Mouse (Mus musculus) c-Kit-positive CD71-negative TER-119-negative erythroid progenitor cells, embryonic 14.5 days (primary cell): ENCODE results near the gene Atrnl1.
"Not testable (repeated sequence)": the region's sequence is repeated elsewhere in the genome, so short reads cannot be mapped to it uniquely, and the experiment has no call there.

Experiments used
- DNase-seq: peaks from one replicate; pipeline ENCODE4 v3.0.0-alpha.2; 2013; ENCODE audit warnings: low read depth

Gene Atrnl1

DNA sequence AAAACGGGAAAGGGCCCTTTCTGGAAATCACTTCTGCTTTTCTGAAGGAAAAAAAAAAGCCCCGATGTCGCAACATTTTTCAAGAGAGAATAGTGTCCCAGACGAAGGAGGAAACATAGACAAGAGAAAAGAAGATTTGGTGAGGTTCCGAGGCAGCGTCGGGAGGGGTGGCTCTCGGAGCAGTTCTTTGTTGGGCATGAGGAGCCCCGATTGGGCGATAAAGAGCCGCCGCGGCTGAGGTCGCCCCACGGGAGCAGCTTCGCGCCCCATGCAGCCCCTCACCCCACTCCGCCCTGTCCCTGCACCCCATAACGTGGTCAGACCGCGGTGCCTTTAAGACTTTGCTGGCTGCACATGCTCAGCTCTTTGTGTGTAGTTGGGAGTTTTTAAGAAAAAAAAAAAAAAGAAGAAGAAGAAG lies 767 bp upstream of the Atrnl1 start:
- no peak for DNase-seq

DNA sequence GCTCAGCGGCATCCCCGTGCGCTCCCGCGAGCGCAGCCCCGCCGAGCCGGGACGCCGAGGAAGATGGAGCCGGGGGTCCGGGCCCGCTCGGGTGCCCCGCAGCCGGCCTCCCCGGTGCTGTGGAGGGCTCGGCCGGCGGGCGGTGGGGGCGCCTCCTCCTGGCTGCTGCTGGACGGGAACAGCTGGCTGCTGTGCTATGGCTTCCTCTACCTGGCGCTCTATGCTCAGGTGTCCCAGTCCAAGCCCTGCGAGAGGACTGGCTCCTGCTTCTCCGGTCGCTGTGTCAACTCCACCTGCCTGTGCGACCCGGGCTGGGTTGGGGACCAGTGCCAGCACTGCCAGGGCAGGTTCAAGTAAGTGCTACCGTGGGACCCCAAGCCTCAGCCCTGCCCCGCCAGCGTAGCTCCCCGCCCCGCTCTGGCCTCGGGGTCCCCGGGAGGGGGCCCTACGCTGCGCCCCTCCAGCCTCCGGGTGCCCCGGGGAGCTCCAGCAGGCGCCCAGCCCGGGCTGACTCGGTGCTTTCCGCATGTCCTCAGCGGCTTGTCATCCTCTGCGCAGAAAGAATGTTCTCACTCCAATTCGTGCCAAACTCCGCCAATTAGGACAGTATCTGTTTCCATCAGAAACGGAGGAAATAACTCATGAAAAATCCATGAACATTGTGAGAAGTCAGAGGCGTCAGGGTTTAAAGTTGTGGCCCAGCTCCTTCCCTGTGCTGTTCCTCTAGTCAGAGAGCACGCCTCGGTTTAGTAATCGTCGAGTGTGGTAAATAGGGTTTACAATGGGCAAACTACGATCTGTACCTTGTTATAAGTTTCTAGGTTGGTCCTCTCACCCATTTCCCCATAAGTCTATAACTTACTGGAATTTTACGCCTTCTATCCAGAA lies 701 bp downstream of the Atrnl1 start:
- no peak for DNase-seq

DNA sequence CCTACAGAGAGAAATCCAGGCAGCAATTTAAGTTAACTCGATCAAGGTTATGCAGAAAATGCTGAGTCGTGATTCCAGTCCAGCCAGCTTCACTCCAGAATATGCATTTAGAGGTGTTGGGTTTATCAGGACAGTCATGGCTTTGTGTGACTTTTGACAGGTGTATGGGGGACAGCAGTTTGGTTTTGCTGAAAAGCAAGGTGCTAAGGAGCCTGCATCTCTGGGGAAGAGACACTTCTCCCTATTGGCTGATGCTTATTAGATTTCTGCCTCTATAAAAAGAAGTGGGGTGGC lies 1.3 kb downstream of the Atrnl1 start:
- DNase-seq, result no peak

DNA sequence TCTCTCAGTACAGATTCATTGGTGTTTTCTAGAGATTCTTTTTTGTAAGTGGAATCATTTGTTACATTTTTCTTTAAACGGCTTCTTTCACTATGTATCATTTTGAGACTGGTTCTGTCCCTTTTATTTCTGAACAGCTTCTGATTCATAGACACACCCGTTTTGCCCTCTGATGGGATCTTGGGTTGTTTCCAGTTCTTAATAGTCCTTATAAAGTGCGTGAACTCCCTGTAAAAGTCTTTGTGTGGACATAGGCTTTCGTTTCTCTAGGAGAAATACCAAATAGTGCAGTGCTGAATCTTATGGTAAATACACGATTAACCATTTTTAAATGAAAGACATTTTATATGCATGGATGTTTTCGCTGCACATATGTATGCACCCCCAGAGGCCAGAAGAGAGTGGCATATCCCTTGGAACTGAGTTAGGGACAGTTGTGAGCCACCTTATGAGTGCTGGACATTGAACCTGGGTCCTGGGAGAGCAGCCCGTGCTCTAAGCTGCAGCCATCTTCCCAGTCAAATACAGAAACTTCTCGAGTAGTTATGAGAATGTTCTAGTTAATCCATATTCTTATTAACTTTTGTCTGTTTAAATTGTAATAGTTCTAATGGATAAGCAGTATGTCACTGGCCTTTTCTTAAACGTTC lies 5.3 kb downstream of the Atrnl1 start:
- DNase-seq, result no peak

DNA sequence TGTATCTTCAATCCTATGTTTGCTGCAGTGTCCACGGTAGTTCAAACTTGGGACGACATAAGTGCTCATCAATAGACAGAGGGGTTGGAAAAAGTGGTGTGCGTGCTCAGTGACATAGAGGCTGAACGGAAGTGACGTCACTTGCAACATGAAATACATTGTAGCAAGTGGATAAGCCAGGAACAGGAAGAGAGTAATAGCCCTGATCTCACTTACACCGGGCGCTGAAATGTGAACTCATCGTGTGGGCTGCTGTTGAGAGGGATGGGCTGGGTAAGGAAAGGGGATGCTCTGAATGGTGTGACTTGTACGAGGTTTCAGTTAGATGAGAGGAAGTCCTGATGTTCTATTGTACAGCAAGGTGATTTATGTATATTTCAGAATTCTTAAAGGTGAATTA lies 8.3 kb downstream of the Atrnl1 start:
- no peak for DNase-seq

DNA sequence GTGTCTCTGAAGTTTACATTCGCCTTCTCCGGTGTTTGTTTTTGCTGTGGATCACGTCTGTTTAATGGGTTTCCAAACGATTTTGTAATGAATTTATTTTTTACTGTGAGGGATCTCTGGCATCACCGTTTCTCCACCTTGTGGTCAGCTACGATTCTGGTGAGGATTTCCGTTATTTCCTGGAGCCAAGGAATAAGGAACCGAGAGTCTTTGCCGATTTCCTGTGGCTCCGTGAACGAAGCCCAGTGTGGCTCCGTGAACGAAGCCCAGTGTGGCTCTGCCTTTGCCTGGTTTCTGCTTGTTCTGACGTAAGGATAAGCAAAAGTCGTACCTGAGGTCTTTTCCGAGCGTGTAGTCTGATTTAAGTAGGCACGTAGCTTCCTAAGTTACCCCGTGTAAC lies 11.0 kb downstream of the Atrnl1 start:
- no peak for DNase-seq

DNA sequence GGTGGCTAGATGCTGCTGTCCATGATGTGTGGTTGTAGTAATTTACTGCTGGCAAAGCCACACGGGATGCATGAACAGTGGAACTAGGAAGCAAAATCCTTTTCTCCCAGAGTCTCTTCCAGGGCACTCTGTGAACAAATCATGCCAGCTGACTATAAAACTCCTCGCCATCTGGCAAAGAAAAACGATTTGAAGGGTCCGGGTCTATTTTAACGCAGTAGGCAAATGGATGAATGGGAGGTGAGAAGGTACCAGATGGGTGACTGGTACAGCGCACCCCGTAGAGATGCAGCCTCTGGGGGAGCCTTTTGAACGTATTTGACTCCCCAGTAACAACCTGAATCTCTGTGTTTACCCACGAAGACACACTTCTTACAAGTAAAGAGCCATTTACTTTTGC lies 14.9 kb downstream of the Atrnl1 start:
- no peak for DNase-seq

DNA sequence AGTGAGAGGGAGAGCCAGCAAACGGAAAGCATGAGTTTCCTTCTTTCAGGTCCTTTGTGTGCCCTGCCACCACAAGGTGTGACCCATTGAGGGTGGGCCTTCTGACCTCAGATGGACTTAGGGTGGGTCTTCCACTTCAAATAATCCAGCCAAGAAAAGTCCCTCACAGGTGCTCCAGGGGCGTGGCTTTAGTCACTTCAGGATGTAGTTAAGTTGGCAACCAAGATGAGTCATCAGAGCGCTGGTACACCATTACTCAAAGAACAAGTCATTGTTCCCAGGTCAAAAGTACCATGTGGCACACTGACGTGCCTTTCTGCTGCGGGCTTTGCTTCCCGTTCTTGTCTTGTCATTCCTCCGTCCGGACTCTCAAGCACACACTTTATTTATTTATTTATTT lies 16.4 kb downstream of the Atrnl1 start:
- DNase-seq, result no peak

DNA sequence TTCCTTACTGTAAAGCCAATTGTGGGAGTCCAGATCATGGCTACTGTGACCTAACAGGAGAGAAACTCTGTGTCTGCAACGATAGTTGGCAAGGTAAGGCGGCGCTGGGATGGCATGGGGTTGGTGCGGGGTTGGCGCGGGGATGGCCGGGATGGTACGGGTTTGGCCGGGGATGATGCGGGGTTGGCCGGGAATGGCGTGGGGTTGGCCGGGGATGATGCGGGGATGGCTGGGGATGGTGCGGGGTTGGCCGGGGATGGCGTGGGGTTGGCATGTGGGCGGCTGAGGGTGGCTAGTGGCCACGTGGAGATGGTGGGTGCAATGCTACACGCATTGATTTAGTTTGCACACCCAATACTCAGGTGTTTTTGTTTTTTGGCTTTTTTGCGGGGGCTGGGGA lies 31.7 kb downstream of the Atrnl1 start:
- no peak for DNase-seq

DNA sequence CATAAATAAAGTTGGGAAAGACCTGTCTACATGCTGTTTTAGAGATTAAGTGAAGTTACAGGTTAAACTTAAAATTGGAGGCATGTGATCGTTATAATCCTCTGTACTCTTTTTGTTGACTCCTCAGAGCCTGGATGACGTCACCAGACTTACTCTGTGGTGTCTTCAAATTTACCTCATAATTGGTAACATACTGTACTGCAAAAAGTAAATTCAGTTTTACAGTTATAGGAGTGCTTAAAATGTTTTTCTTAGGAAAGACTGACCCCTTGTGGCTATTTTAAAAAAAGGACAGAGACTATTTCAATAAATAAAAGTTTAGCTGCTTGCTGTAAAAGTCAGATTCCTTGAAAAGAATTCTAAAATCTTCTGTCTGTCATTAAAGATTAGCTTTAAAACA lies 32.1 kb downstream of the Atrnl1 start:
- peak; percentile 52 for DNase-seq

DNA sequence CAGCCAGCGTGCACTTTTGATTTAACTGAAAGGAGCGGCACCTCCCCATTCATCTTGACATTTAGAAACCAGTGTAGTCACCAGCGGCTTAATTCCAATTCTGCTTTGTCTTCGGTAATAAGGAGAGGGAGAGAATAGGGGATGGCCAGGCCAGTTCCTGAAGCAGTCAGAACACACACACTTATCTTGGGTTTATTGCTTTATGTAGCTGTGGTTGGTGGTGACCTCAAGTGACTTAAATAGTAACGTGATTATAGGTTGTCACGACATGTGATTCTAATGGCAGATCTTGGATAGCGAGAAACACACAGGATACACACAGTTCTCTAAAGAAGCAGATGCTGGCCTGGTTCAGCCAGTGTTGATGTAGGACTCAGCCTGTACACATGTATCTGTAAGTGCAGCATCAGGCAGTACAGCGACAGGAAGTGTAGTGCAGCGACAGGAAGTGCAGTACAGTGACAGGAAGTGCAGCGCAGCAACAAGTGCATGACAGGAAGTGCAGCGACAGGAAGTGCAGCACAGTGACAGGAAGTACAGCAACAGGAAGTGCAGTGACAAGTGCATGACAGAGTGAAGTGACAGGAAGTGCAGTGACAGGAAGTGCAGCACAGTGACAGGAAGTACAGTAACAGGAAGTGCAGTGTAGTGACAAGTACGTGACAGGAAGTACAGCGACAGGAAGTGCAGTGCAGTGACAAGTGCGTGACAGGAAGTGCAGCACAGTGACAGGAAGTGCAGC lies 37.5 kb downstream of the Atrnl1 start:
- DNase-seq, result no peak

DNA sequence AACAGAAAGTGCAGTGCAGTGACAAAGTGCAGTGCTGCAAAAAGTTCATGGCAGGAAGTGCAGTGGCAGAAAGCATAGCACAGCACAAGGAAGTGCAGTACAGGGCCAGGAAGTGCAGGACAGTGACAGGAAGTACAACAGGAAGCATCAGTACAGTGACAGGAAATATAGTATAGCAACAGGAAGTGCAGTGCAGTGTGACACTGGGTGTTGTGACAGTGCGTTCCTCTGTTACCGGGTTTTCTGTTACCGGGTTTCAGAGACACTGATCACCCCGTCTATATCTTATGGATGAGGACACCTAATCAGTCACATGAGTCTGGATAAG lies 38.1 kb downstream of the Atrnl1 start:
- DNase-seq, result no peak

DNA sequence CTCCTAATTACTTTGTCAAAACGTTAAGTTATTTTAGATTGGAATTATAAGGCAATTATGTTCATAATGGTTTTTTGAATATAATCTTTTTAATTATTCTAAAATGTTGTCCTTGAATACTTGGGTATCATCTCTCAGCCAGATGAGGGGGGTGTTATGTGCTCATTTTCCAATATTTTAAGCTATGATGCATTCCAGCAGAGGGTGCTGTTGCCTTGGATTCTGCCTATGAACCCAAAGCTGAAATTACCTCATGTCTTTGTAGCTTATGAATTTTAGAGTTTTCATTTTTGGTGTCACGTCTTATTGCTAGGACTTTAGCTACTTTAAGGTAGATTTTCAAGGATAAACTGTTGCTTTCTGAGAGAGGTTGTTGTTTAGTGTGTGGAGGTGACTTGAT lies 44.2 kb downstream of the Atrnl1 start:
- peak; percentile 40 for DNase-seq

DNA sequence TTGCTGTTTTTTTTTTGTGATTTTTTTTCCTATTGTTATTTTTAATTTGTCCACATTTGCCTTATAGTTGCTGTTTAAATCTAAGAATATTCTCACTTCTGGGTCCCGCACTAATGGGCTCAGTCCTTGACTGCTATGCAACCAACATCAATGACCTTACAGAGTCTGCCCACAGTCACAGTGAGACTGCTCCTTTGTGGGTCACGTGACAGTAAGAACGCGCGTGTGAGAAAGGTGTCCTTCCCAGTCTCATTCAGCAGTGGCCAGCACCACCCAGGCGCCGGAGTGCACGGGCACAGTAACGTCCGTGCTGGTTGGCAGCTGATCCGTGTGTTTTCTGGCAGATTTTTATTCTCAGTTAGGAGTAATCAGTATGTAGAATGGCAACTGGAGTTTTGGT lies 44.7 kb downstream of the Atrnl1 start:
- no peak for DNase-seq

DNA sequence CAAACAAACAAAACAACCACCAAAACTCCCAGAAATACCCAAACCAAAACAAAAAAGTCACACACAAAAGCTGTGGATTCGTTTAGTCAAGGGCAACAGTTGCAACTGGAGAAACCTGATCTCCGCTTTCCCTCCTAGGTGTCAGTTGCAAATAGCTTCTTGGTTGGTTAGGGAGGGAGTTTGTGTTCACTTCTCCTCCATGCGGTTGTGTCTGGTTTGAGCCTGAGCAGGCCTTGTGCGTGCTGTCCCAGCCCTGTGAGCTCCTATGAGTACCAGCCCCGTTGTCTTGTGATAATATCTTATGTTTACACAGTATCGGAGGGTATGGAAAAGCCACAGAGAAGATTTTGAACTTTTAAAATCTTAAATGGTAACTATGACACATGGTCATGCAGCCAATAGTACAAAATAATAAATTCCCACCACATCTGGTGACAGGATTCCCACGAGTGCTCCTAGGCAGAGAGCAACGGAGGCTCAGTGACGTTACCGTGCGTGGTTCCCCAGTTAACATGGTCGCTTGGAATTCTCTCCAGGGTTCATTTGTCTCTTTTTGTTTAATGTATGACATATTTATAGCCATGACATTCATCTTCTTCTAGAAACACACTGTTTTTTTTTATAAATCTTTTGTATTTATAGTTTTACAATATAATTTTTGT lies 46.7 kb downstream of the Atrnl1 start:
- DNase-seq, result no peak

DNA sequence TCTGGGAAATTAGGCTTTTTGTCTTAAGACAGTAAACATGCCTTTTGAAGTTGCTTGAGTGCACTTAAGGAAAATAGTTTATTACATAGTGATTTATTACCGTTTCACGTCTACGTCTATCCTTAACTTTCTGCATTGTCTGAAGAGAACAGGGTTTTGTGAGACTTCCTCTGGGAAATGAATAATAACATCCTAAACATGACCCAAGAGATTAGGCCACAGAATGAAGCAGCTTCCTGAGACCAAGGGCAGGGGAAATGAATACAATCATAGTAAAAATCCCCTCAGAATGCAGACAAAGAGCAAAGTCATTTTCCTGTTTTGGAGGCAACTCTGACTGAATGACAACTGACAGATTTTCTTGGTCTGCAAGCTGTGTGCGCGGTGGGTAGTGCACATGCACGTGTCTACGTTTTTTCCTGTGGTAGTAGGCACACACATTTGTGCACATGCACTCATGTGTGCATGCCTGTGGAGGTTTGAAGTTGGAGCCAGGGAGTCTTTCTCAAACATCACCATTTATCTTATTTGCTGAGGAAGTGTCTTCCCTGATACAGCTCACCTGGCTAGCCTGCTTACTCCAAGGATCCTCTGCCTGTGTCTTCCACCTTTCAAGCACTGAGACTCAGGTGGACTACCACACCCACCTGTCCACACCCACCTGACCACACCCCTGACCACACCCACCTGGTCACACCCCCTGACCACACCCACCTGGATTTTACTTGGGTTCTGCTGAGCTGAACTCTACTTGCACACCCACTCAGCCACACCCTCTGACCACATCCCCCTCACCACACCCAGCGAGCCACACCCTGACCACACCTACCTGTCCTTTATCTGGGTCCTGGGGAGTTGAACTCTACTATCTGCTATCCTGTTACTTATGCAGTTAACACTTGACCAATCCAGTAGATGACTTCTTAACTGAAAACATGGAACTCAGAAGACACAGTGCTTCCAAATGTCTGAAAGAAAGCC lies 47.6 kb downstream of the Atrnl1 start:
- no peak for DNase-seq

DNA sequence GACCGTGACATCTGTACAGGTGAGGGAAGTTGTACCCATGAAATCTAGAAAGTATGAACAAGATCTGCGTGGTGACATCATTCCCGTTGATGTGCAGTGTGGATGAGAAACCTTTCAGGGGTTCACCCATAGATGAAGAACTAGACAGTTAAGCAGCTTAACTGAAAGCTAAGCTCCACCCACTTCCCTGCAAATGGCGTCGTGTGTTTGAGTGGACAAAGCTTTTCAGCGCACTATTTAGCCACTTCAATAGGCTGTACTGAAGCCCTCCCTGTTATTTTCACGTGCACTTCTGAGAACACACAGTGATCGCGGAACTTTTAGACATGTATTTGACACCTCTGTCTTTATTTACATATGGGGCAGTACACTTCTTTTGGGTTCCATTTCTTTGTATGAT lies 56.2 kb downstream of the Atrnl1 start:
- DNase-seq, result no peak

DNA sequence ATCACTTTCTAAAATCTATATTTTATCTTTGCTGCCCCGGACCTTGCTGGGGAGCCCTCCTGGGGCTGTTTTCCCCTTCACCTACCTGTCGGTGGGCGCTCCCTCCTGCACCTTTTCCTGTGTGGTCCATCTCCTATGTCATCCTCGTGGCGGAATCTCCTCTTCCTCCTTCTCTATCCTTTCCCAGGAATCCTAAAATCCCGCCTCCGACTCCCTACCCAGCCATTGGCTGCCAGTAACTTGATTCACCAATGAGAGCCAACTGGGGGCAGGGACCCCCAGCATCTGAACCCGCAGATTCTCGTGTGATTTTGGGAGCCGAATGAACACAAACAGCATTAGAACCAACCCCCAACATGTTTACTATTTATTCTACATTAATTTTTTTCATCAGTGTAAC lies 57.1 kb downstream of the Atrnl1 start:
- no peak for DNase-seq

DNA sequence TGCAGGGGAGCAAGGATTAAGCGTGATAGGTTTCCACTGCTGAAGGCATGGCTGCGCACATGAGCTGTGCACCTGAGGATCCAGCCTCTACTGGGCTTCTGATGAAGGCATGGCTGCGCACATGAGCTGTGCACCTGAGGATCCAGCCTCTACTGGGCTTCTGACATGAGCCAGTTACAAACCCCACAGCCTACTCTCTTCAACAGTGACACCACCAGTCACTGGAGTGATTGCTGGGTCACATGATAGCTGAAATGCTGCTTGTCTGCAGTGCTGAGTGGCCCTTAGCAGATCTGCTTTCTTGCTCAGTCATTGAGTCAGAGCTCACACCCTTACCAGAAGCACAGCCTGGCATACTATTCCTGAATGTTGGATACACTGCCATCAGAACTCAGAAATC lies 68.6 kb downstream of the Atrnl1 start:
- DNase-seq, result no peak

DNA sequence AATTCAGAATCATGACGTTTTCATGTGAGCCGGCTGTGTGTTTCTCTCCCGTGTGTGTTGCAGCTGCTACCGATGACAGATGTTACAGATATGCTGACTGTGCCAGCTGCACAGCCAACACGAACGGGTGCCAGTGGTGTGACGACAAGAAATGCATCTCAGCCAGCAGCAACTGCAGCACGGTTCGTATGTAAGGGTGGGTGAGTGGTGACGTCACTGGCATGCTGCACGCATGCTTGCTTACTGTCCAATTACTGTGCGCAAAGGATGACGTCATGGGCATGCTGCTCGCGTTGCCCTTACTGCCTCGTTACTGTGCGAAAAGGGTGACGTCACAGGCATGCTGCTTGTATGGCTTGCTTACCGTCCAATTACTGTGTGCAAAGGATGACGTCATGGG lies 75.8 kb downstream of the Atrnl1 start:
- DNase-seq, result no peak

DNA sequence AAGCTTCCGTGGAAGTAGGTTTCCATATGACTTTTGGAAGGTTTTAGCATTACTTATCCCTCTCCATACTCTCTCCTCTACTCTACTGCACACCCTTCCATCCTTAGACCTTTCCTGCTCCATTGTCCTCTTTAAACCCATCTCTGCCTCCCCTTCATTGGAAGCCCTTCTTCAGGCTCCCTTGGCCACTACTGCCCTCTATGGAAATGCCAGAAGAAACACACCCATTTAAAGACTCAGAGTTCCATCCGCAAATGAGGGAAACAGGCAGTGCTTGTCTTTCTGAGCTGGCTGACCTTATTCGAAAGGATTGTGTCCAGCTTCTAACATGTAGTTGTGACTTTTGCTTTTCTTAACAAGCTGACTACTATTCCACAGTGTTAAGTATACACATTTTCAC lies 81.7 kb downstream of the Atrnl1 start:
- DNase-seq, result no peak

DNA sequence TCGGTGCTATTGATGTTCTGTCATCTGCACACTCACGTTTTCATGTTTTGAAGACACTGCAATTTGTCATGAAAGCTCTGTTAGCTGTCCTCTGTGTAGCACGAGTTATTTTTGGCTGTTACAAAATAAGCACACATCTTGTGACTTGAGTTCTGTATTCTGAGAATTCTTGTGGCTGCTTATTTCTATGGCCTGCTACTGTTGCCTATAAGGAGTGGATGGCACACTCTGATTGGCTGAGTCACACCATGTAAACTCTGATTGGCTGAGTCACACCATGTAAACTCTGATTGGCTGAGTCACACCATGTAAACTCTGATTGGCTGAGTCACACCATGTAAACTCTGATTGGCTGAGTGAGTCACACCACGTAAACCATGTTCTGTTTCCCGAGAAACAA lies 85.9 kb downstream of the Atrnl1 start:
- not testable (repeated sequence) for DNase-seq
